Mouse (Mus musculus) lung, adult 2 months (tissue): ENCODE data around the gene Actr3b.

Source experiments
- CTCF ChIP-seq: fragments of 200-500 bp; IDR thresholded peaks from 2 replicates; pipeline ENCODE4 v1.5.1; 2011; ENCODE audit warnings: mild to moderate bottlenecking, low read length, control low read depth; ENCODE audit not compliant: insufficient read depth
- POLR2A ChIP-seq: fragments of 200-500 bp; IDR thresholded peaks from 2 replicates; pipeline ENCODE4 v1.6.1; 2011; ENCODE audit warnings: low read depth, mild to moderate bottlenecking, control low read depth, low read length, borderline replicate concordance; ENCODE audit errors: extremely low read depth

DNA sequence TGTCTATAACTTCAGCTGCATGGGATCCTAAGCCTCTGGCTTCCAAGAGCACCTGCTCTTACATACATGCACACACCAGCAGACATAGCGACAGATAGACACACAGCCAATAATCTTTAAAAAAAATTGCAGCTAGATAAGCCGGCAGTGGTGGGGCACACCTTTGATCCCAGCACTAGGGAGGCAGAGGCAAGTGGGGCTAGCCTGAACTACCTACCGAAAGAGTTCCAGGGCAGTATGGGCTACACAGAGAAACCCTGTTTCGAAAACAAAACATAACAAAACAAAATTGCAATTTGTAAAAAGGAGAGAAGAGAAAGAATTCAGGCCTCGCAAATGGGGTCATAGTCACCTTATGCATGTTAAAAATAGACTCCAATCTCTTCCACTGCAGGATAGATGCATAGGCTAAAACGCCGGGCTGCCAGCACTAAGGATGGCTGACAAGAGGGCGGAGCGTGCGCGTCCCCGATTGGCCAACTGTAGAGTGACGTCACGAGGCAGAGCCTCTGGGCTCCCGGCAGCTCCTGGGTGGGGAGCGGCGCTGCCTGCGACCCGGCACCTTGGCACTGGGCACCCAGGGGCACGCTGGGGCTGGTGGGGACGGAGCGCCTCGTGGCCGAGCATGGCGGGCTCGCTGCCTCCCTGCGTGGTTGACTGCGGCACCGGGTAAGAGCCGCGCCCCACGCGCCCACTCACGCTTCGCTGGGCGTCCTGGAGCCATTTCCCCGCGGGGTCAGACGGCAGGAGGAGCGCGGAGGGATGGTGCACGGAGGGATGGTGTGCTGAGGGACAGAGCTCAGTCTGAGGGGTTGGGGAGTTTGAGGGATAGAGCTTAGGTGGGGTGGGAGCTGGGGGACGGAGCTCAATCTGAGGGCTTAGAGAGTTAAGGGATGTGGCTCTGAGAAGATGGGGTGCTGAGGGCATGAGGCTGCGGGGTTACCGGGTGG lies at the start of gene Actr3b:
- TF ChIP-seq POLR2A (no peak), CTCF (no peak)
